Mouse (Mus musculus): Measurements from ENCODE around the gene Hint1.

The Hint1 gene

GRCm38 (mm10) chr11:54866119-54867048, at the start of gene Hint1:
Hint1 (plus strand) TSS chr11:54866383.
- WGBS = under 1% methylated on average over 107 of the region's 107 CpGs

- WGBS = 59% methylated on average over 4 of the region's 4 CpGs
Observed at GRCm38 (mm10) chr11:54817449-54817848, 48.7 kb upstream of the Hint1 start.

DNA sequence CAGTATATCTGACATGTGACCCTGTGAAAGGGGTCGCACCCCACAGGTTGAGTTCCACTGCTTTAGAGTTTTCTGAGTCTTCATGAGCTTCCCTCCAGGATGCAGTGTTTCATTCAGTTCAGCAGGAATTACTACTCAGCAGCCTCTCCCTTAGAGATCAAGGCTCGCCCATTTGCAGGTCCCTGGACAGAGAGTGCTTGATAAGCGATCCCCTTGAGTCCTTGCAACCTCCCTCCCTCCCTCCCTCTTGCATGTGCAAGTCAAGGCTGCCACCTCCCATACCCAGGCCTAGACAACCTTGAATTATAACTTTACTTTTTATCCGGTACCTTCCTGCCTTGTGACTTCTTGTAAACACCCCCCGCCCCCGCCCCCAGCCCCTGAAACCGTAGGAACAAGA, 46.7 kb upstream of the Hint1 start:
- 72% methylated on average over 7 of the region's 7 CpGs for WGBS

GRCm38 (mm10) chr11:54823467-54823866, 42.7 kb upstream of the Hint1 start:
- WGBS = 44% methylated on average over 4 of the region's 4 CpGs

DNA sequence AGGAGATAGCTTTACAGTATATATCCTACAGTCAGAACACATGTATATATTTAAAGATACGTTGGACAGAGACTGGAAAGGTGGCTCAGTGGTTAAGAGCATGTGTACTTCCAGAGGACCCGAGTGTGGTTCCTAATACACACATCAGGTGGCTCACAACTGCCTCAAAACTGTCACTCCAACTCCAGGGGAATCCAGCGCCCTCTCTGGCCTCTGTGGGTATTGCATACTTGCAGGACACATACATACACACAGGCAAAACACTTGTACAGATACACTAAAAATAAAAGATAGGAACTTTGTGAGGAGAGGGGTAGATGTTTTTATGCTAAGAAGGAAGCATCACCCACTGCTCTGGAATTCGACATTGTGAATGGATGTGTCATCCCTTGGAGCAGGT, 40.4 kb upstream of the Hint1 start:
- 86% methylated on average over 4 of the region's 4 CpGs for whole genome bisulfite sequencing

GRCm38 (mm10) chr11:54826819-54827218, 39.4 kb upstream of the Hint1 start:
- WGBS = 84% methylated on average over 8 of the region's 8 CpGs

GRCm38 (mm10) chr11:54833833-54834232, 32.4 kb upstream of the Hint1 start:
- 37% methylated on average over 4 of the region's 4 CpGs for WGBS

DNA sequence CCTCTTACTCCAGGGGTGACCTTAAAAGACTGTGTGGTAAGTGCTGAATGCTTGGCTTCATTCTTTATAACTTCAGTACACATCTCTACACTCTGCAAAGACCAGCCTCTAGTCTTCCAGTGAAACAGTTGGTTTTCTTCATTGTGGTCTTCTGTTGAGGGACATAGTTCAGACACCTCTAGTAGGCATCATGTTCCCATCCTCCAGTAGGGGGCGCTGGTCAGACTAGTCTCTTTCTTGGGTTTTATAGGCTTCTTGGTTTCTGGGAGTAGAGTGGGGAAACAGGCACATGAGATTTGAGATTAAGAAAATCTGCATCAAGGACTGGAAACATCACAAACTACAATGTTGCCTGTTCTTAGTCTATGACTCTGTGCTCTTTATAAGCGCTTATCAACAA, 31.6 kb upstream of the Hint1 start:
- WGBS = 66% methylated on average over 2 of the region's 2 CpGs

- WGBS = 78% methylated on average over 9 of the region's 9 CpGs
Observed at GRCm38 (mm10) chr11:54836106-54836505, 30.1 kb upstream of the Hint1 start.

GRCm38 (mm10) chr11:54839696-54840095, 26.5 kb upstream of the Hint1 start:
- 94% methylated on average over 4 of the region's 4 CpGs for WGBS

GRCm38 (mm10) chr11:54840891-54841290, 25.3 kb upstream of the Hint1 start:
- 68% methylated on average over 11 of the region's 11 CpGs for WGBS

DNA sequence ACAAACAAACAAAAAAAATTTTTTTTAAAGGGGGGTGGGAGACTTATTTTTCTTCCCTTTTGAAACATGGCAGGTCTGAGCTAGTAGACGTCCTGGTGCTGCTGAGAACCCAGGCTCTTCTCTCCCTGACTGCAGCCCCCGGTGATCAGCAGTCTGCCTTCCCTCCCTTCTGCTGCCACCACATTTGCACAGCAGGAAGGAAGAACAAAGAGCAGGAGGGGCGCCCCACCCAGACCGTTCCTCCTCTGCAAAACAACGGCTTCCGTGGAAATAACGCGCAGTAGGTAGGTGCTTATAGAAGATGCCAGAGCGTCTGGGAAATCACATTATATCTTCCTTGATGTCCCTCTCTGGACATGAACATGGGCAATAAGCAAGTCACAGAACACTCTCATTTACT, 21.8 kb upstream of the Hint1 start:
- WGBS = 68% methylated on average over 9 of the region's 9 CpGs

DNA sequence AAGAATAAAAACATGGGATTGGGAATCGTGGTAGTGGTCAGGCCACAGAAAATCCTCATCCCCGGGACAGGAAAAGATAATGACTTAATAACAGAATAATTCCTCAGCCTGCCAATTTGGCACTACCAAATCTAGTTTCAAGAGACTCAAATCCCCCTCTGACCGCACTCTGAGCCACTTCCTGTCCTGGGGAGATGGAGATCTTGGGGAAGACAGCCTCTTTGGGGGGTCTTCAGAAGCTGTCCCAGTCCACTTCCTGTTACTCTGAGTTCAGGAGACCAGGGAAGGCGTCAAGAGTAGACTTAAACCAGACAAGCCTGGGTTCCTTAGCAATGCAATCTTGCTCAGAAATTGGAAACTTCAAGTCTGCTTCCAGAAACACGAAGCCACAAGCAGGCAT, 21.2 kb upstream of the Hint1 start:
- WGBS = 76% methylated on average over 5 of the region's 5 CpGs

GRCm38 (mm10) chr11:54845470-54846442, 20.4 kb upstream of the Hint1 start:
- 38% methylated on average over 8 of the region's 8 CpGs for WGBS

DNA sequence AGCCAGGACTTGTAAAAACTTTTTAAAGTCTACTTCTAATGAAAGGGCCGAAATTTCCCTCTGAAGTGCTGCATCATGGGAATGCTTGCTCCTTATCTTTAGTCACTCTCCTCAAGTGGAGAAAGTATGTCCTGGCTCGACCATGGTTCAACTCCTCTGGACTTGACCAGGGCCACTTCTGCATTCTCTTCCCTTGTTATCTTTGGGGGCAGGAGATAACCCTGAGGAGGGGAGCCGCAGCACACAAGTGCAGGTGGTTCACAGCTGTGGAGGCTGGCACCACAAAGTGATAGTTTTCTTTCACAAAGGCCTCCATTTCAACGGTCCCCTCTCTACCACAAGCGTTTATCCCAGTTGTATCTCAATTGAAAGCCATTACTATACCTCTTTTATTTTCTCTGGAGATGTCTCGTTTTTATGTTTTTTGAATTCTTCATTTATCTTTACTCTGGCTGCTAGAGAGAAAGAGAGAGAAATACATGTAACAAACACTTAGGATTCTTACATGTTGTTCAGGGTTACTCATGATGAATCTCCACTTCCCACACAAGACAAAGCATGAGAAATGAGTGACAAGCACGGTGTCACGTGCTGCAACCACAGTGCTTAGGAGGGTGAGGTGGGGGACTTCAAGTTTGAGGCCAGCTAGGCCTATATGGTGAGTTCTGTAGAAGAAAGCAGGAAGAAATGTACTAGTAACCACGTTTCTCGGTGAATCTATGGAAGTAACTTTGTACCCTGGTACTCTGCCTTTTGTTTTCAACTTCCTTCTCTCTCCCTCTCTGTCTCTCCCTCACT, 16.0 kb upstream of the Hint1 start:
- WGBS = 83% methylated on average over 10 of the region's 10 CpGs

GRCm38 (mm10) chr11:54851656-54852055, 14.5 kb upstream of the Hint1 start:
- WGBS = 96% methylated on average over 12 of the region's 12 CpGs

GRCm38 (mm10) chr11:54858880-54859279, 7.3 kb upstream of the Hint1 start:
- WGBS = 97% methylated on average over 12 of the region's 12 CpGs

GRCm38 (mm10) chr11:54859322-54860165, 6.6 kb upstream of the Hint1 start:
- 13% methylated on average over 11 of the region's 11 CpGs for WGBS

GRCm38 (mm10) chr11:54860256-54861038, 5.7 kb upstream of the Hint1 start, which contains the start of gene Lyrm7:
Lyrm7 (minus strand) TSS chr11:54860916.
- under 1% methylated on average over 42 of the region's 42 CpGs for WGBS

Data from cerebral cortex, adult 2 months (tissue).